Mouse (Mus musculus) urinary bladder, postnatal 0 days (tissue): ENCODE data around the gene Zbp1. TPM values are rescaled to one million over a fixed set of nuclear protein-coding genes. Genes with fewer than 3 reads are reported as not detected.

Experiments used
- polyA plus RNA-seq: library from polyadenylated mRNA; unstranded; fragments of >200 nt; fragmentation: Nextera tagmentation; extraction: Ambion mirVana; gene quantifications from 2 replicates; pipeline ENCODE4 v1.2.1, GENCODE M21; 2015

The Zbp1 gene
- polyA plus RNA-seq = 4.1 and 5.5 TPM in 2 replicates

DNA sequence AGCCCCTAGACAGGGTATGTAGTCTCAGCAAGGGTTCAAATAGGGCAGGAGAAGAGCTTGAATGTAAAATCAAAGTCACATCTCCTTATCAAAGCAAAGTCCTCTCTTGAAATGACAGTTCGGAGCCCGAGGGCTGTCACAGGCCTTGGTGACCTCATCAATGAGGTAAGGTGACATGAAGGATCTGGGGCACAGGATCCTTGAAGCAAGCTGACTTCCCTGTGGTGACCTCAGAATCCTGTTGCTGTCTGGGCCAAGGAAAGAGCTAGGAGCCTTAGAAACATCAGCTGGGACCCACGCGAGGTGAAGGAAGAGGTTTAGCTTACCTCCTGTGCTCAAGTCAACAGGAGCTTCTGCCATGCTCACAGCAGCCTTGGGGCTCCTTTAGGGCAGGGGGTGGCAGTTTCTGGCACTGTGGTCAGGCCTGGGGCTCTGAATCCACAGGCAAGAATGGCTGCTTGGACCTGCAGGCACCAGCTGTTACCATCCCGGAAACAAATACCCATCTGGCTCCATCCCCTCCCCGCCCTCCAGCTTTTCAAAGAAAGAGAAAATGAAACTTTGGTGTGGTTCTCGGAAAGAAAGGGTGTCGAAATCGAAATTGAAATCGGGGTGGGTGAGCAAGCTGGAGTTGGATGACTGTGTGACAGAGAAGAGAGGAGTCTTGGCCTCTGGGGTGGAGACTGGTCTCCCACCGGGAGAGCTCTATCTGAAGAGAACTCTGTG, at the start of gene Zbp1:
Zbp1 (minus strand) TSS at position 508 of the 726 bp plus-strand sequence.

Other genes with a start within 250 kb of the Zbp1 start
- 0.06 TPM in 1 of 2 replicates, not detected in the other for gene Spo11, start 241.2 kb downstream of the Zbp1 start, polyA plus RNA-seq
- 76.2 and 78.0 TPM in 2 replicates for gene Rae1, start 218.8 kb downstream of the Zbp1 start, polyA plus RNA-seq
- 94.9 and 104 TPM in 2 replicates for gene Rbm38, start 198.4 kb downstream of the Zbp1 start, polyA plus RNA-seq
- gene Ctcfl, start 99.4 kb downstream of the Zbp1 start, polyA plus RNA-seq = 0.13 and 0.23 TPM in 2 replicates
- 0.18 and 0.45 TPM in 2 replicates for gene Pck1, start 65.9 kb downstream of the Zbp1 start, polyA plus RNA-seq
- gene Pmepa1, start 57.6 kb upstream of the Zbp1 start, polyA plus RNA-seq = 10.0 and 11.8 TPM in 2 replicates